In genomic region chr2:167958843-167959242, GRCm38 (mm10) we compare ENCODE assay signal across 9 mouse cellular contexts. TPM values are rescaled to one million over a fixed set of nuclear protein-coding genes. Genes with fewer than 3 reads are reported as not detected.
DNase-seq lines count a peak whose midpoint lies in the region; ATAC-seq and TF ChIP-seq lines count a peak whose summit lies in the region.
"Had no signal": no experiment of that assay in that cellular context is flagged by ENCODE, and none has a peak within 500 bp of the region (broad histone marks: within the 10 kb centered on the region; RNA-seq: fewer than 3 reads in every experiment).

No protein-coding gene starts in this region.

- no peak overlapping the region for H3K4me2 ChIP-seq in neural tube, embryonic 15.5 days

- no peak for ATAC-seq in neural tube, embryonic 15.5 days (ENCODE audit: low FRiP score)

- peaks cover 35% of the 10 kb centered on the region for H3K4me1 ChIP-seq in lung, adult 2 months (ENCODE audit: control insufficient read depth, insufficient read depth, low read length)
- H3K4me1 ChIP-seq in spleen, adult 2 months (ENCODE audit: control insufficient read depth, insufficient read depth, insufficient read length): peaks cover 55% of the 10 kb centered on the region; the same call in 1 of the 2 replicates
- peaks cover 39% of the 10 kb centered on the region for H3K4me1 ChIP-seq in neural tube, embryonic 15.5 days

- no peak overlapping the region for H3K9ac ChIP-seq in neural tube, embryonic 15.5 days (replicated peaks)

- no peak for DNase-seq in left cerebral cortex, adult 2 months (ENCODE audit: extremely low spot score in 1 of 2, low spot score in 2 of 2)
- DNase-seq in left cerebral cortex, postnatal 36 days (ENCODE audit: low spot score in 2 of 2): no peak
- peak; percentile 41 for DNase-seq in brain, embryonic 14.5 days (ENCODE audit: low read depth)
- peak; percentile 99 for DNase-seq in heart, adult 11 months
- peak; percentile 89 to 90 for DNase-seq in kidney, adult 8-10 months
- peak; percentile 68 for DNase-seq in lung, adult 2 months
- DNase-seq in spleen, adult 2 months (ENCODE audit: low read depth in 1 of 2, low spot score in 2 of 2): peak; percentile 46 to 64

- WGBS in lung, adult 2 months: 0% methylated on average over 4 of the region's 4 CpGs
- WGBS in spleen, adult 2 months: 3% methylated on average over 4 of the region's 4 CpGs
- WGBS in neural tube, embryonic 15.5 days: 60% methylated on average over 4 of the region's 4 CpGs

- TF ChIP-seq CTCF in left cerebral cortex, adult 2 months (IDR thresholded peaks at IDR 0.05): no peak
- no peak for TF ChIP-seq CTCF in brain, embryonic 14.5 days (IDR thresholded peaks at IDR 0.05; ENCODE audit: borderline replicate concordance, extremely low read depth, insufficient read depth, insufficient read length)
- no peak for TF ChIP-seq CTCF in lung, adult 2 months (IDR thresholded peaks at IDR 0.05; ENCODE audit: insufficient read depth, low read length)
- TF ChIP-seq CTCF in spleen, adult 2 months (IDR thresholded peaks at IDR 0.05; ENCODE audit: extremely low read depth, insufficient read depth, insufficient read length, insufficient replicate concordance): no peak

- H3K4me3 ChIP-seq in left cerebral cortex, adult 2 months: no peak overlapping the region
- no peak overlapping the region for H3K4me3 ChIP-seq in lung, adult 2 months (replicated peaks; ENCODE audit: extremely low read depth, low read depth, low read length)
- H3K4me3 ChIP-seq in spleen, adult 2 months (ENCODE audit: extremely low read depth, insufficient read depth, insufficient read length): no peak overlapping the region
- H3K4me3 ChIP-seq in neural tube, embryonic 15.5 days (replicated peaks): no peak overlapping the region

- intact Hi-C loops in left cerebral cortex, adult 2 months (cut with DNase I): no loop called here
- intact Hi-C loops in left cerebral cortex, postnatal 36 days (cut with DNase I): no loop called here

- no peak for TF ChIP-seq POLR2A in brain, embryonic 14.5 days (IDR thresholded peaks at IDR 0.05; ENCODE audit: borderline replicate concordance, extremely low read depth, insufficient read depth, insufficient read length, poor library complexity, severe bottlenecking)
- TF ChIP-seq POLR2A in lung, adult 2 months (IDR thresholded peaks at IDR 0.05; ENCODE audit: borderline replicate concordance, extremely low read depth, low read depth, low read length): no peak
- TF ChIP-seq POLR2A in spleen, adult 2 months (IDR thresholded peaks at IDR 0.05; ENCODE audit: low read depth, low read length): no peak

- H3K36me3 ChIP-seq in spleen, adult 2 months (ENCODE audit: control insufficient read depth, insufficient read depth, low read length): peaks cover 5% of the 10 kb centered on the region
- peaks cover 4% of the 10 kb centered on the region; the same call in 1 of the 2 replicates for H3K36me3 ChIP-seq in neural tube, embryonic 15.5 days

- H3K27ac ChIP-seq in left cerebral cortex, adult 2 months: peak overlapping the region; percentile 56; the same call in 1 of the 2 replicates
- H3K27ac ChIP-seq in spleen, adult 2 months (ENCODE audit: insufficient read depth, low read length): peak overlapping the region; percentile 98
- no peak overlapping the region for H3K27ac ChIP-seq in neural tube, embryonic 15.5 days (replicated peaks)

- no peaks in the 10 kb centered on the region for H3K9me3 ChIP-seq in neural tube, embryonic 15.5 days (replicated peaks)
- H3K9me3 ChIP-seq: G1E had no signal

- no peaks in the 10 kb centered on the region for H3K27me3 ChIP-seq in spleen, adult 2 months (ENCODE audit: control insufficient read depth, insufficient read depth, low read length)
- no peaks in the 10 kb centered on the region for H3K27me3 ChIP-seq in neural tube, embryonic 15.5 days (replicated peaks)

RNA-seq across cellular contexts. Expression of gene Ptpn1, which starts 27.0 kb away (rescaled TPM):
- 10 to 100 TPM; 52.0 to 69.0 TPM for total RNA-seq in left cerebral cortex, adult 2 months (2021)
- 10 to 100 TPM; 50.7 to 55.3 TPM for total RNA-seq in left cerebral cortex, postnatal 36 days (2021)
- polyA plus RNA-seq in brain, embryonic 14.5 days (2012; rRNA removed): 60.2 and 62.4 TPM in 2 replicates
- 65.9 and 69.9 TPM in 2 replicates for polyA plus RNA-seq in lung, adult 2 months (2012; rRNA removed)
- 83.8 and 110 TPM in 2 replicates for polyA plus RNA-seq in spleen, adult 2 months (2012; rRNA removed)
- polyA plus RNA-seq in neural tube, embryonic 15.5 days (2015; fragmentation: Nextera tagmentation; extraction: Ambion mirVana): 69.6 and 71.7 TPM in 2 replicates

RNA-seq across cellular contexts. Expression of gene Ripor3, which starts 51.6 kb away (rescaled TPM):
- total RNA-seq in left cerebral cortex, adult 2 months (2021): under 1 TPM; 0.21 to 0.61 TPM
- total RNA-seq in left cerebral cortex, postnatal 36 days (2021): 1 to 10 TPM in 1 of 2 experiments, under 1 TPM in 1; 0.32 to 1.7 TPM
- polyA plus RNA-seq in brain, embryonic 14.5 days (2012; rRNA removed): 1.1 and 1.2 TPM in 2 replicates
- polyA plus RNA-seq in lung, adult 2 months (2012; rRNA removed): 2.3 and 5.3 TPM in 2 replicates
- 5.3 and 6.7 TPM in 2 replicates for polyA plus RNA-seq in spleen, adult 2 months (2012; rRNA removed)
- 0.47 and 0.66 TPM in 2 replicates for polyA plus RNA-seq in neural tube, embryonic 15.5 days (2015; fragmentation: Nextera tagmentation; extraction: Ambion mirVana)

Comparison
In these comparisons a context has a peak if more than half of its experiments do, and no peak if none do; other contexts are left out.
1. DNase-seq: peak in brain, embryonic 14.5 days (single experiment), heart, adult 11 months (single experiment), kidney, adult 8-10 months (2 of 2), lung, adult 2 months (single experiment) and spleen, adult 2 months (2 of 2); none in left cerebral cortex, adult 2 months (0 of 2) and left cerebral cortex, postnatal 36 days (0 of 2).